Mouse (Mus musculus): ENCODE measurements around the gene Rhbdl1. TPM values are rescaled to one million over a fixed set of nuclear protein-coding genes. Genes with fewer than 3 reads are reported as not detected.
"Not testable (repeated sequence)": the region's sequence is repeated elsewhere in the genome, so short reads cannot be mapped to it uniquely, and the experiment has no call there.

Rhbdl1 gene
- total RNA-seq, 2 experiments from 2014 or later, result 11.9 to 14.6 TPM

DNA sequence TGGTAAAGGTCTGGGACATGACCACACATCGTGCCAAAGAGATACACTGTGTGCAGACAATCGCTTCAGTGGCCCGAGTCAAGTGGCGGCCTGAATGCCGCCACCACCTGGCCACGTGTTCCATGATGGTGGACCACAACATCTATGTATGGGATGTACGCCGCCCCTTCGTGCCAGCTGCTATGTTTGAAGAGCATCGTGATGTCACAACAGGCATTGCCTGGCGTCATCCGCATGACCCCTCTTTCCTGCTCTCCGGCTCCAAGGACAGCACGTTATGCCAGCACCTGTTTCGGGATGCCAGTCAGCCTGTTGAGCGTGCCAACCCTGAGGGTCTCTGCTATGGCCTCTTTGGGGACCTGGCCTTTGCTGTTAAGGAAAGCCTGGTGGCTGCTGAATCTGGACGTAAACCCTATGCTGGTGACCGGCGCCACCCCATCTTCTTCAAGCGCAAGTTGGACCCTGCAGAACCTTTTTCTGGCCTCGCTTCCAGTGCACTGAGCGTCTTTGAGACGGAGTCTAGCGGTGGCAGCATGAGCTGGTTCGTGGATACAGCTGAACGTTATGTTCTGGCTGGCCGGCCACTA is 11.0 kb downstream of the Rhbdl1 start:
- DNase-seq, result no peak

DNA sequence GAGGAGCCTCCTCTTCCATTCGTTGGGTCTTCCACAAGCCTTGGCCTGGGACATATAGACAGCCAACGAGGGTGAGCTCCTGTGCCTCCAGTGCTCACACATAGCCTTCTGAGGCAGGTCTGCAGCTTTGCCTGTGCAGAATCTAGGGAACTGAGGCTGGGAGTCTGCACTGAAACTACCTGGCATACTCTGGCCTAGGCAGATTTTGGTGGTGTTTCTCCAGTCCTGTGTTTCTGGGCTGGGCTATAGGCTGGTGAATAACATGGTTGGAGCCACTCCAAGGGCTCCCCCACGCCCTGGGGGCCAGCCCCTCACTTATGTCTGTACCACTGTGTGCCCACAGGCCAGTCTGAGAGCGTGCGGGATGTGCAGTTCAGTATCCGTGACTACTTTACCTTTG is 11.8 kb downstream of the Rhbdl1 start:
- no peak for DNase-seq

DNA sequence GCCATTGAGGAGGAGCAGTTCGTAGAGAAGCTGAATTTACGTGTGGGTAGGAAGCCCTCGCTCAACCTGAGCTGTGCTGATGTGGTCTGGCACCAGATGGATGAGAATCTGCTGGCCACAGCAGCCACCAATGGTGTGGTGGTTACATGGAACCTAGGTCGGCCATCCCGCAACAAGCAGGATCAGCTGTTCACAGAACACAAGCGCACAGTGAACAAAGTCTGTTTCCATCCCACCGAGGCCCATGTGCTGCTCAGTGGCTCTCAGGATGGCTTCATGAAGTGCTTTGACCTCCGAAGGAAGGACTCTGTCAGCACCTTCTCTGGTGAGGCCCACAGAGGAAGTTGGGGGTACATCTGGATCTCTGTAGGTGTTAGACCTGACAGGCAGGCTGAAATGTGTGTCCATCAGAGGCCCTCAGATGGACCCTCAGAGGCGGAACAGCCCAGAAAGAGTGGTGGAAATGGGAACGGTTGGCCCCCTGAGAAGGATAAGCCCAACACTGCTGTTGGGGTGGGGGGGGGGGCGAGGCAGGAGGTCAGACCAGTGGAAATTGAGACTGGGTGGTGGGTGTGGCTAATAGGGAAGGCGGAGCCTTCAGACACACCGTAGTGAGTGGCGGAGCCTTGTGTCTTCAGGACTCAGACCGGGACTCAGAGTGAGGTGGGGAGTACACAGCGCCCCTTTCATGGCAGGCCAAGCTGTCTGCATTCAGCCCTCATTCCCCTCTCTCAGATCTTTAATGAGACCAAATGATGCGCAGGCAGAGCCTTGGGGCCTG is 12.5 kb downstream of the Rhbdl1 start:
- no peak for DNase-seq

DNA sequence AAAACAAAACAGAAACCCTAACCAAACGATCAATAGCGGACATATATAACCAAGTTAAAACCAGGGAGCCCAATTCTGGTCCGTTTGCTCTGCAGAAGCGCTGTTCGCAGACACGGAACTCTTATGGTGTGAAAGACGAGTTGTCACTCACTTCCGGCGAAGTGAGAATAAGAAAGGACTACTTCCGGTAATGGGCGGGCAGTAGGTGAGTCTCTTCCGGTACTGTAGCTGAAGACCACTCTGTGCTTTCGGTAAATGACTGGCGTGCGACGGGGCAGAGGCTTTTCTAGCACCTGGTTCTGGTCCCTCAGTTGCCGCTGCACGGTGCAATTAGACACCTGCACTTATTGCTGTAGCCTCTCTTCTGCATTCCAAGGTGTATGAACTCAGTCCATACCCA is 13.6 kb downstream of the Rhbdl1 start, which contains the start of gene Wdr24:
Wdr24 (plus strand) TSS at position 176 of the 400 bp plus-strand sequence.
- DNase-seq, result peak; percentile 80

DNA sequence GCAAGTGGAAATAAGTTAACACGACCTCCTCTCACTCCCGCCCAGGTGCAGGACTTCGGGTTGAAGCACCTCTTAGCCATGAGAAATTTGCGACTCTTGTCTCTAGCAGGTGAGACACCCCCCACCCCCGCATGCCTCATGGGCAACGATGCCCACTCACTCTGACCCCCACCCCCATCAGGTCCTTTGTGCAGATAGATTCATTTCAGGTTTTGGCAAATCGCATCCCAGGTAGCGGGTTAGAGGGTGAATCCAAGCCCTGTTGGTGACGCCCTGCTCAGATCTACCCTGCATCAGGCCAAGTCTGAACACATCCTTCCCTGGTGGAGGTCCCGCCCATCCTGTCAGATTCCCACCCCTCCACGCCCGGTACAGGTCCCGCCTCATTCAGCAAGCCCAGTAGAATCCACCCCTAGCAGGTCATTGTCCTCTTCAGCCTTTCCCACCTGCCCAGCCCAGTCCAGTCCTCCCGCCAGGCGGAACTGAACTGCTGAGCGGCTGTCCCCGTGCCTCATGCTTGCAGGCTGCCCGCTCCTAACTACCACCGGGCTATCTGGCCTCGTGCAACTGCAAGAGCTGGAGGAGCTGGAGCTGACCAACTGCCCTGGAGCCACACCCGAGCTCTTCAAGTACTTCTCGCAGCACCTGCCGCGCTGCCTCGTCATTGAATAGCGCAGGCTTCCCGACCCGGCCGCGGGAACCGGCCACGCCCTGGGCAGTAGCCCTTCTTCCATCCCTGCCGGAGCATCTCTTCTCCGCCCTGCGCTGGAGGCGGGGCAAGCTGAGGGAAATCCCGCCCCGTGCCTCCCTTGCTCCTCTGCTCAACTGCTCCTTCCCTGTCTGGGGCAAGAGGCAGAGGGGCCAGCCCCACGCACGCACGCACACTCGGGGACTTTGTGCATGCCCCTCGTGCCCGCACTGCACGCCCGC is 18.0 kb downstream of the Rhbdl1 start:
- no peak for DNase-seq

DNA sequence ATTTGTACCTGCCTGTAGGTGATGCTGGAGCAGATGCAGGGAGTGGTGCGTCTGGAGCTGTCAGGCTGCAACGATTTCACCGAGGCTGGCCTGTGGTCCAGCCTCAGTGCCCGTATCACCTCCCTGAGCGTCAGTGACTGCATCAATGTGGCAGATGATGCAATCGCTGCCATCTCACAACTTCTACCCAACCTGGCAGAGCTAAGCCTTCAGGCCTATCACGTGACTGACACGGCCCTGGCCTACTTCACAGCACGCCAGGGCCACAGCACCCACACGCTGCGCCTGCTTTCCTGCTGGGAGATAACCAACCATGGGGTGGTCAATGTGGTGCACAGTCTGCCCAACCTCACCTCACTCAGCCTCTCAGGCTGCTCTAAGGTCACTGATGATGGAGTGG is 19.4 kb downstream of the Rhbdl1 start:
- DNase-seq, result no peak

DNA sequence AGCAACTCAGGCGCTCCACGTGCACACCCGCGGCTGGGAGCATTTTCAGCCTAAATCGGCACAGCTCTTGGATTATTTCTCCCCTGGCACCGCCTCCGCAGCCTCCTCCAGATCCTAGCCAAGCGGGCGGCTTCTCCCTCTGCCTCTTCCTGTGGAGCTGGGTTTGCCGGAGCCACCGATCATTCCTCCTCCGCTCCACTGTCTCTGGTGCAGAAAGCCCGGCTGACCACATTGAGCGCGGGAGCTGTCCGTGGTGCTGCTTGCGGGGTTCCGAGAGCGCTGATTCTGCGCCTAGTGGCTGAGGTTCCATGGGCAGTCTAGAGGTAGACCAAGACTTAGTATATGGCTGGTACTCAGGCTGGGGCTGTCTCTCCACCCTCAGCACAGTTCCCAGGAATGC is 23.6 kb downstream of the Rhbdl1 start:
- peak; percentile 95 for DNase-seq

DNA sequence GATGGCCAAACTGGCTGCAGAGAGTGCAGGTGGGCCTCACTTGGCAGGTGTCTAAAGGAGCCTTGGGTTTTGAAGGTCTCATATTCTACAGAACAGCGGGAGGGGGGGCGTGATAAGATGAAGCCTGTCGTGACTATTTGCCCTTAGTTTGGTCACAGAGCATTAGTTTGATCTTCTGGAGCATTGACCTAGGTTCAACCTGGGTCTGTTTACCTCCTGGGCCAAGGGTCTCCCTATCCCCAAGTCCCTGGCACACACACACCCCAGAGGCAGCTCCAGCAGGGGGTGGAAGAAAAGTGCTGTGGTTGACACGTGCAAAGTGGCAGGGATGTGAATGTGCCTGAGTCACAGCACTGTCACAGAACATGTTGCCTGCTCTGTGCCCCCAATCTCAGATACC is 26.2 kb downstream of the Rhbdl1 start:
- no peak for DNase-seq

DNA sequence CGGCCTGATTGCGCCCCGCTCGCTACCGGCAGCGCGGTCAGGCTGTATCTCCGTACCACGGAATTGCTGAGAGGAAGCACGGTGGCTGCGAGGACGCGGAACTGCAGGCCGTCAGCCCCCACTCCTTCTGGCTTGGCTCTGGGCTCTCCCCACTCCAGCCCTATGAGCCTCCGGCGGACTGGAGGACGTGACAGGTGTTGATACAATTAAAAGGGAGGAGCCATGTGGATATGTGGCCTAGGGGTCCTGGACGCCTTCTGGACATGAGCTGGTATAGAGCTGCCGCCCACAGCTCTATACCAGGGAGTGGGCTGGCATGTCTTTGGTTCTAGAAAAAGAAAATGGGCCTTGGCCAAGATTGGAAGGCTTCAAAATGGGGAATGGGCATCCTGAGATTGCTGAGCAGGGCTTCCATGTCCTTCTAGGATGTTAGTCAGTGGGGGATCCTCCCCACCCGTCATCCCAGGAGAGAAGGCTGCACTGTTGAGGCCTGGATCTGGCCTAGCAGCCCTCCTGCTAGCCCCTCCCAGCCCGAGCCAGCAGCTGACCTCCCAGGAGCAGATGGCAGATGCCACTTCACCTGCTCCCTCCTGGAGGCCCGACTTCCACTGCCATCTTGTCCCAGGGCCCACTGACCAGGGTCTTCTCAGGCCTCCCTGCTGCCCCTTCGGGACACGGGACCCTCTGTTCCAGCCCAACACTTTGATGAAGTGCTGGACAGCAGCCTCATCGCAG is 27.3 kb downstream of the Rhbdl1 start:
- no peak for DNase-seq

DNA sequence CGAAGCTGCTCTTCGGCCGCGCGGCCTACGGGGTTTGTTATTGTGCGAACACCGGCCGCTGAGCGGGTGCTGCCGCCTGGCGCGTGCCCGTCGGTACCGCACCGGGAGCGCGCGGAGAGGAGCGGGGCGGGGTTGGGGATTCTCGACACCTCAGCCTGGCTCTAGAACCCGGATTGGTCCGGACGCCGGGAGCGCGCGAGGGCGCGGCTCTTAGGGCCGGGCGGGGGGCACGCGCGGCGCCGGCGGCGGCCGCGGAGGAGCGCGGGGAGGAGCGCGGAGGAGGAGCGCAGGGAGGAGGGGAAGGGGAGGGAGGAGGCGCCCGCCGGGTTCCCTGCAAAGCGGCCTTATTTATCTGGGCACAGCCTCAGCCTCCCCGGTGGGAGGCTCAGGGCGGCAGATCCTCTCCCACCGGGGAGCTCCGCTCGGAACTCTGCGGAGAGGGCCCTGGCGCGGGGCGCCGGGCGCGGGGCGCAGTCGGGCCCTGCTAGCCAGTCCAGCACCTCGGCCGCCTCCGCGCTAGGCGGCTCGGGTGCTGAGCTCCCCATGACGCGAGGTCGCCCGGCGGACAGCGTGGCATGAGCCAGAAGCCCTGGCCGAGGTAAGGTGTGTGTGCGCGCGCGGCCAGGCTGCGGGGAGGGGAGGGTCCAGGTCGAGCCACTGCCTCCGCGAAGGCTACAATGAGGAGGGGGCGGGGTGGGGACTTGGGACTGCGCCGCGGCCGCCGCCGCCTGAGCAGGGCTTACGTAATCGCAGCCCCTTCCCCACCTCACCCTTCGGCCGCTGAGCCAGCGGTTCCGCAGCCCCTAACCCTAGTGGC is 28.1 kb downstream of the Rhbdl1 start, which contains the start of gene Fbxl16:
Fbxl16 (plus strand) TSS at position 297 of the 817 bp plus-strand sequence.
- DNase-seq, result peak; percentile 87

DNA sequence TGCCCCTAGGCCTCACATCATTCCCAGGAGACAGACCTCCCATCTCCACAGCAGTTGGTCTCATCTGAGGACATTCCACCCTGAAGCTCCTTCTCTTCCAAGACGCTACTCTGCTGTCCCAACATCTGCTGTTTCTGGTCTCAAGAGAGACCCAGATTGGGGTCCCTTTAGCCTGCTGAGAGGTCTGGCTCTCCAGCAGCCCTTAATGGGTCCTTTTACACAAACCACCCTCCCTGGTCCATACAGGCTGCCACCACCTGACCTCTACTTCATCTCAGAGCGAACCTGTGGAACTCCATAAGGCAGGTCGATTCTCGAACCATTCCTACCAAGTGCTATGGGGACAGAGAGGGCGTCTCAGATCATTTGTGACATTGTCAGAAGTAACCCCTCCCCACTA is 29.1 kb downstream of the Rhbdl1 start:
- DNase-seq, result no peak

DNA sequence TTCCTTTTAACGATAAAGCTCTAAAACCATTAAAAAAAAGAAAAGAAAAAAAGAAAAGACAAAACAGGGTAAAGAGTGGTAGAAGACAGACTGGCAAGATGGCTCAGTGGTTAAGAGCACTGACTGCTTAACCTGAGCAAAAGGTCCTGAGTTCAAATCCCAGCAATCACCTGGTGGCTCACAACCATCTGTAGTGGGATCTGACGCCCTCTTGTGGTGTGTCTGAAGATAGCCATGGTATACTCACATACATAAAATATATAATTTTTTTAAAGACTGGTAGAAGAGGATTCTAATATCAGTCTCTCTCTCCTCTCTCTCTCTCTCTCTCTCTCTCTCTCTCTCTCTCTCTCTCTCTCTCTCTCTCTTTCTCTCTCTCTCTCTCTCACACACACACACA is 29.6 kb downstream of the Rhbdl1 start:
- not testable (repeated sequence) for DNase-seq

DNA sequence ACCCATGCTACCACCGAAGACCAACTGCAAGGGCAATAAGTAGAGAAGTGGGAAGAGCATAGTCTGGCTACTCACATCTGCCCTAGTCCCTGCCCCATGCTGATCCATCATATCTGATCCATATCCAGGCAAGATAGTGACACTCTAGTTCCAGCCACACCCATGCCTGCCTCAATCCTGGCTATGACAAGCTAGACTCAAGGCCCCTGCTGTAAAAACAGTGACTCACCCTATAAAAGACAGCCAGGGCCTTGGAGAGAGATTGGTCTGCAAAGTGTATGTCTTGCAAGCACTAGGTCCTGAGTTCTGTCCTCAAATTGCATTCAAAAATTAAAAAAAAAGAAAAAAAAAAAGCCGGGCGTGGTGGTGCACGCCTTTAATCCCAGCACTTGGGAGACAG is 30.6 kb downstream of the Rhbdl1 start:
- DNase-seq, result peak; percentile 50

DNA sequence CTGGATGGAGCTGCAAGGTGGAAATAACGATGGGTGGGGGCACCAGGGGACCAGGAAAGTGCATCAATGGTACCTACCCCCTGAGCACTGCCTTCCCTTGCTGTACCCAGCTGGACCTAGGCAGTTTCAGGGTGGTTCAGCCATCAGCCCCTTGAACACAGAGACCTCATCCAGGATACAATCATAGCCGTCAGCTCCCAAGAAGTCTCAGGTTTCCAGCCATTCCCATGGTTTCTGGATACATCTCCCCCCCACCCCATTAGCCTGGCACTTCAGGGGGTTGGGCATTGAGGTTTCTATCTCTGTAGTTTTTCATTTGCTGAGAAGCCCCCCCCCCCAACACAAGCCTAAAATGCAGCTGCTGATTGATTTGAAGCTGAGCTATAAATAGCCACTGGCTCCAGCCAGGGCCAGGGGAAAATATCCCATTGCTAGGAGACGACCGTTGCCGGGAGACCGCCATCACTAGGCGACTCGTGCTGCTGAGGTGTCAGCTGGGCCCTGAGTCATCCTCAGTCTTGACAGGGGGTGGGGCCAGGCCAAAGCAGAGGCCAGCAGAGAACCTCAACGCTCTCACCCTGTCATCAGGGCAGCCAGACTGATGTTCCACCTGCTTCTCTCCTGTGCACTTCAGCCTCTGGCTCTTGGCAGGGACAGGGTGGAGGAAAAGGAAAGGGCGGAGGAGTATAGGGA is 34.1 kb downstream of the Rhbdl1 start:
- peak; percentile 85 for DNase-seq

DNA sequence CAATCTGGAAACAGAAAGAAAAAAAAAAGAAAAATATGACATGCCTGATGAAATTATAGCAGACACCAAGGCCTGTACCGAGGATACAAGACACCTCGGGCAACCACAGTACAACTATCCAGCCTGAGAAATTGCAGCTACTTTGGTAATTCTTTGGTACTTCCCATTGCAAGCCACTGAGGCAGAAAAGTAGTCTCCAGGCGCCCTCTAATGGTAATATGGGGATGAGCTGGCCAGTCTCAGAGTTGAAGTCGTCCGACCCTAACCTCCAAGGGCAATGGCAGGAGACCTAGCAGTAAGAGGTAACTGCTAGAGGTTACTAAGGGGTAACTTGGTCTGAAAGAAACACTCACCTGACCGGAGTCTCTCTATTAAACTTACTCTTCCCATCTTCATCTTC is 36.1 kb downstream of the Rhbdl1 start:
- DNase-seq, result peak; percentile 79

DNA sequence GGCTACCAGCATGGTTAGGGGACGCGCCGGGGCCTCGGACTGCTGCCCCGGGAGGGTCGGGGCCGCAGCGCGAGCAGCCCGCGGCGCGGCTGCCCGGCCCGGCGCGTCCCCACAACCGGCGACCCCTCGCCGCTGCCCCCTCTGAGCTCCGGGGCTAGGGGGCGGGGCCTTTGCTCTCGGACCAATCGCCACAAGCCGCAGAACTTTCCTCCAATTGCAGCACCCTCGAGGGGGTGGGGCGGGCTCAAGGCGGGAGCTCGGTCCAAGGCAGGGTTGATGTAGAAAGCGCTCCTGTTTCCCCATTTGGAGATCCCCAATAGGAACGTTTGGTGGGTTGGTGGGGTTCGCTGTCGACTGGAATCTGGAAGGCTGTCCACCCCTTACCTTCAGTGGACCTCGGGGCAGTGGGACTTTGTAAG is 40.1 kb downstream of the Rhbdl1 start, which contains the start of gene Metrn:
Metrn (minus strand) TSS at position 186 of the 419 bp plus-strand sequence.
- peak; percentile 93 for DNase-seq

DNA sequence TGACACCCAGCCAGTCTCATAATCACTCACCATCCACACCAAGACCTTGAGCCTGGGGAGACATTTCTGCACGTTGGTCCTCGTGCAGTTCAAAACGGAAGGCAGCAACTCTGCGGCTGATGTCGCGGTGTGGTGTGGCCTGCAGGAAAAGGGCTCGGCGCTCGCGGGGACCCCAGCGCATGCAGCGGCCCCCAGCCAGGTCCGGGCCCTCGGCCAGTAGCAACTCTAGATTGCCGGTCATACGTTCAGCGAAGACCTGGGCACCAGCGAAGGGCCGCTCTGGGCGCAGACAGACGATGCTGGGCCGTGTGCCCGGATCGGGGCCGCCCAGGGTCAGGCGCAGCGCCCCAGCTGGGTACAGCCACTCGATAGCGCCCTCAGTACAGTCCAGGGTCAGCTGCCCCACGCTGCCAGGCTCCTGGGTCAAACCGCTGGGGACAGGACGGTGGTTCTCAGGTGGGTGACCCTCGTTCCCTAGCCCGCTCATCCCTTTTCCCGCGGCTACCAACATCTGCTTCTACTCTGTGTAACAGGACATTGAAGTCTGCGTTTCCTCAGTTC is 40.8 kb downstream of the Rhbdl1 start:
- peak; percentile 68 for DNase-seq

DNA sequence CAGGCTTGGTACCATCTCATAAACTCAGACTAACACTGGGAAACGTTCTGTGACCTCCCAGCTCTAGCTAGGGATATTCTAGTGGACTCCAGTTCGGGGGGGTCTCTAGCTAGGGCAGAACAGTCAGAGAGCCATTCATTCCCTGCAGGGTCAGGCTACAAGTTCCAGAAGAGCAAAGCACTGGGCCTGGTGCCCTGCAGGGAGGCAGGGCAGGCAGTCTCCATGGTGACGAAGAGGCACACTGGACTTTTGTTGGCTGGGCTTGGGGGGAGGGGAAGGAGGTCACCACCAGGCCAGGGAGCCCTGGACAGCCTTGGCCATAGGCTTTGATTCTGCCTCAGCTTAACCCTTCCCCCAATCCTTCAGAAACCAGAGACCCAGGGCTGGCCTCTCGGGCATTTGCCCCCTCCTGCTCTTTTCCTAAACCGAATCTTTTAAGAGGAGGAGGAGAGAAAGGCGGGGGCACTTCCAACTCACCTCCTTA is 41.4 kb downstream of the Rhbdl1 start, which contains the start of gene AC134908.4:
AC134908.4 (minus strand) TSS at position 51 of the 484 bp plus-strand sequence.
- no peak for DNase-seq

DNA sequence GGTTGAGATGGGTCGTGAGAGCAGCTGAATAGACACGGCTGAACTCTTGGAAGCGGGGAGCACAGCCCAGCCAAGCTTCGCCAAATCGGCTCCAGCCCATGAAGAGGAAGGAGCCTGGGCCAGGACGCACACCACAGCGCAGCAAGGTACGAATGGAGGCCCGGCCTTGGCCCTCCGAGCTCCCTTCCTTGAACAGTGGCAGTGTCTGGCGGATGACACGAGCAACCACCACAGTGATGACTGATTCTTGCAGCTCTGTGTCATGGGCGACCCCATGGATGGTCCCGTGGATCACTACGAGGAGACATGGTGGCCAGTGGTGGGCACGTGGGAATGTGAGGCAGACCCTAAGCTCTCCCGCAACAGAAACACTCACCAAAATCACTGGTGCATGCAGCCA is 42.1 kb downstream of the Rhbdl1 start:
- DNase-seq, result no peak

DNA sequence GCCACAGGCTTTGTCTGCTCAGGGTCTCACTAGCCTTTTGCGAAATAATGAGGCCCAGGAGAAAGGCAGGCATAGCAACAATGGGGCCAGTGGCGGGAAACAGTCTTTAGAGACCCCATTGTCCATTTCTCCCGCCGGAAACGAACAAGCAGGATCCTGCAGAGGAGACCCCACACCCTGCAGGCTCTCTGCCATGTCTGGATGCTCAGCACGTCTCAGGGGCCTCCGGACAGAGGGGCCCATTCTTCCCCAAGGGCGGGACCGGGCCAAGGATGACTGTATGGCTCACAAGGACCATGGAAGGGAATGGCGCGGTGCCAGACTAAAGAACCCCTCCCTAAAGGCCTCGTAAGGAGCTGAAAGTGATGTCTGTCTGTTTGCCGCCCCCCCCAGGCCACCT is 42.9 kb downstream of the Rhbdl1 start:
- DNase-seq, result no peak
